Mouse (Mus musculus): ENCODE data around the gene Xirp2. TPM values are rescaled to one million over a fixed set of nuclear protein-coding genes. Genes with fewer than 3 reads are reported as not detected.

Gene Xirp2
- polyA plus RNA-seq, 1 experiment from 2014 or later, result not detected

DNA sequence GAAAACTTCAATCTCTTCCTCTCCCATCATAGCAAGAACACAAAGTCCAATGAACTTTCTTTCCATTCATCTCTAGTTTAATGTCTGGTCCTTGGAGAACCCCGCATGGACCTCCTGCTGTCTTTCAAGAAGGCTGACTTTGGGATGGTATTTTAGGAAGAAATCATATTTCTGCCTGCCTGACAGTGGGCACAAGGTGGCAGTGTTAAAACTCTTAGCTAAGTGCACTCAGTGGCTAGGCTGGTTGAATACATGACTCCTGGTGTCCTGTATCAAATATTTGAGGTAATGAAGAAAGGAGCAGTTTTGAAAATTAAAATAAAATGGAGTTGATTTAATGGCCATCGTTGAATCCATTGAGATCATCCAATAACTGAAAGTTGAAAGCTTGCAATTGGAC lies 89.5 kb downstream of the Xirp2 start:
- no peak overlapping the region for H3K27ac ChIP-seq (ENCODE audit: low read depth, low read length)
- no peak for ATAC-seq (ENCODE audit: low FRiP score)
- 93% methylated on average over 2 of the region's 2 CpGs for WGBS
- H3K27me3 ChIP-seq (ENCODE audit: control insufficient read depth, insufficient read depth, low read length), result no peaks in the 10 kb centered on the region
- no peak overlapping the region for H3K4me3 ChIP-seq (ENCODE audit: low read depth, low read length)
- no peaks in the 10 kb centered on the region for H3K9me3 ChIP-seq (ENCODE audit: control insufficient read depth, low read length)
- H3K4me2 ChIP-seq, result no peak overlapping the region
- no peak for DNase-seq (ENCODE audit: low spot score, missing footprints)
- H3K9ac ChIP-seq (ENCODE audit: low read length), result no peak overlapping the region
- no peaks in the 10 kb centered on the region for H3K4me1 ChIP-seq (ENCODE audit: control insufficient read depth, insufficient read depth, low read length)
- H3K36me3 ChIP-seq (ENCODE audit: control insufficient read depth, insufficient read depth, low read length), result no peaks in the 10 kb centered on the region

DNA sequence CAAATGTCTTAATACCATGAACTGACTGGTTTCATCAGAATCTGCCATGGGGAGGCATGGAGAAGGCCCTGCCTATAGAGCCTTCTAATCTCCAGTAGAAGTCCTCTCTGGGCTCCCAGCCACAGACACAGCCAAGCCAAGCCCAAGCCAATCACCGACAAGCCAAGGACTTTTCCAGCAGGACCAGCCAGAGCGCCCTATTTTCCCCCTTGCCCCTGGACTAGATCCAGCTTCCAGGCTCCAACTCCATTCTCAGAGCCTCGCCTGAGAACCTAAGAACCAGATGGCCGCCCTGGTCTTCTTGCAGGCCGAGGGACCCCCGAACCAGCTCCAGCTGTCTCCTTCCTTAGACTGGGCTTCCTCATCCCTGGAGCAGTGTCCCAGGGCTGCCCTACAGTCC lies 93.6 kb downstream of the Xirp2 start:
- DNase-seq (ENCODE audit: low spot score, missing footprints) (no peak), ATAC-seq (ENCODE audit: low FRiP score) (no peak)
- no peak overlapping the region for H3K4me2 ChIP-seq
- no peak overlapping the region for H3K9ac ChIP-seq (ENCODE audit: low read length)
- no peaks in the 10 kb centered on the region for H3K36me3 ChIP-seq (ENCODE audit: control insufficient read depth, insufficient read depth, low read length)
- WGBS, result 88% methylated on average over 6 of the region's 6 CpGs
- no peak overlapping the region for H3K27ac ChIP-seq (ENCODE audit: low read depth, low read length)
- no peaks in the 10 kb centered on the region for H3K9me3 ChIP-seq (ENCODE audit: control insufficient read depth, low read length)
- no peak overlapping the region for H3K4me3 ChIP-seq (ENCODE audit: low read depth, low read length)
- no peaks in the 10 kb centered on the region for H3K4me1 ChIP-seq (ENCODE audit: control insufficient read depth, insufficient read depth, low read length)
- H3K27me3 ChIP-seq (ENCODE audit: control insufficient read depth, insufficient read depth, low read length), result no peaks in the 10 kb centered on the region

- Histone ChIP-seq H3K27me3 (ENCODE audit: control insufficient read depth, insufficient read depth, low read length) (no peaks in the 10 kb centered on the region), H3K4me2 (no peak overlapping the region), H3K4me1 (ENCODE audit: control insufficient read depth, insufficient read depth, low read length) (no peaks in the 10 kb centered on the region), H3K36me3 (ENCODE audit: control insufficient read depth, insufficient read depth, low read length) (no peaks in the 10 kb centered on the region), H3K4me3 (ENCODE audit: low read depth, low read length) (no peak overlapping the region), H3K27ac (ENCODE audit: low read depth, low read length) (no peak overlapping the region), H3K9me3 (ENCODE audit: control insufficient read depth, low read length) (no peaks in the 10 kb centered on the region), H3K9ac (ENCODE audit: low read length) (no peak overlapping the region)
- ATAC-seq (ENCODE audit: low FRiP score), result no peak
- WGBS, result 75% methylated on average over 11 of the region's 11 CpGs
- no peak for DNase-seq (ENCODE audit: low spot score, missing footprints)
These were observed 96.3 kb downstream of the Xirp2 start for GRCm38 (mm10) chr2:67541957-67542696.

DNA sequence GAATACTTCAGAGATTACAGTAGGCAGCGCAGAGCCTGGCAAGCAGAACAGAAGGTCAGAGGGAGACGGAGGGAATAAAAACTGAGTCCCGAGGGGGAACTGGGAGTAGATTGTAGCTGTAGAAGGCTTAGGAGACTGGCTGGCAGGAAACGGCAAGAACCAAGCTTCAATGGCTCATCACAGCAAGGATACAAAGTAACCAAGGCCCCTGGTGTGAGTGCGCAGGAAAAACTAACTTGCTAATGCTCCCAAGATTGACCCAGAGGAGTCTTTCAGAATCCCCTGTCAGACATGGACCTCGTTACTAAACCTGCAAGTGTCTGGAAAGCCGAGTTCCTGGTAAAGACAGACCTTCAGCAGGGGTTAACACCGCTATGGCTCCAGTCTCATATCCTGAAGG lies 98.6 kb downstream of the Xirp2 start:
- no peaks in the 10 kb centered on the region for H3K36me3 ChIP-seq (ENCODE audit: control insufficient read depth, insufficient read depth, low read length)
- H3K4me3 ChIP-seq (ENCODE audit: low read depth, low read length), result no peak overlapping the region
- H3K9ac ChIP-seq (ENCODE audit: low read length), result no peak overlapping the region
- H3K27me3 ChIP-seq (ENCODE audit: control insufficient read depth, insufficient read depth, low read length), result no peaks in the 10 kb centered on the region
- no peaks in the 10 kb centered on the region for H3K9me3 ChIP-seq (ENCODE audit: control insufficient read depth, low read length)
- 63% methylated on average over 8 of the region's 8 CpGs for WGBS
- ATAC-seq (ENCODE audit: low FRiP score) (no peak), DNase-seq (ENCODE audit: low spot score, missing footprints) (no peak)
- no peak overlapping the region for H3K4me2 ChIP-seq
- no peaks in the 10 kb centered on the region for H3K4me1 ChIP-seq (ENCODE audit: control insufficient read depth, insufficient read depth, low read length)
- H3K27ac ChIP-seq (ENCODE audit: low read depth, low read length), result no peak overlapping the region

DNA sequence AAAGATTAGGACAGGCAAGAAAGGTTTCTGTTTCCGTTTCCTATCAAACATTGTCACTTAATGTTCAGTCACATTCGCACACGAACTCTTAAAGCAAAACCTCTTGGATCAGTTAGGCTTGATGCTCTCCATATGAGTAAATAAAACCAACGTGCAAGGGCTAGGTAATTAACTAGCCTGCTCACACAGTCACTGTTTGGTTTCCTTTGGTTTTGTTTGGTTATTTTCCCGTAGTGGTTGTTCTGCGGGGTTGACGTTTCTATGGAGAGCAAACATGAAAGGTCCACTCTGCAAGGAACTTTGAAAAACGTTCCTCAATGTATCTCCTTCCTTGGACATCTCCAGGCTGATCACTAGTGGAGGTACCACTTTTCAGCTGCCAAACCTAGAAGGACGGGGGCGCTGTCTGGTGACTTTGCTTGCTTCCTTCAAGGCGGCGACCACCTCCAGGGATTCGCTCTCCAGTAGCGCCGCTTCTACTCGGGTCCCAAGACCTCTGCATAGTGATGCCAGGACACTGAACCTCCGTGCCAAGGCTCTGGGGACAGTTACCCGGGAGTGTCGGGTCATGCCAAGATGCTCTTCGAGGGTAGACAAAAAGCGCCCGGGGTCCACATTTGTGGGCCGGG lies 119.2 kb downstream of the Xirp2 start:
- H3K9ac ChIP-seq (ENCODE audit: low read length), result peak overlapping the region; percentile 80
- H3K27ac ChIP-seq (ENCODE audit: low read depth, low read length), result peak overlapping the region; percentile 90
- 3% methylated on average over 23 of the region's 23 CpGs for WGBS
- H3K4me3 ChIP-seq (ENCODE audit: low read depth, low read length), result peak overlapping the region; percentile 71
- ATAC-seq (ENCODE audit: low FRiP score) (peak; percentile 85), DNase-seq (ENCODE audit: low spot score, missing footprints) (peak; percentile 93)
- no peaks in the 10 kb centered on the region for H3K9me3 ChIP-seq (ENCODE audit: control insufficient read depth, low read length)
- H3K4me1 ChIP-seq (ENCODE audit: control insufficient read depth, insufficient read depth, low read length), result peaks cover 6% of the 10 kb centered on the region
- peak overlapping the region; percentile 89 for H3K4me2 ChIP-seq
- no peaks in the 10 kb centered on the region for H3K27me3 ChIP-seq (ENCODE audit: control insufficient read depth, insufficient read depth, low read length)
- no peaks in the 10 kb centered on the region for H3K36me3 ChIP-seq (ENCODE audit: control insufficient read depth, insufficient read depth, low read length)

DNA sequence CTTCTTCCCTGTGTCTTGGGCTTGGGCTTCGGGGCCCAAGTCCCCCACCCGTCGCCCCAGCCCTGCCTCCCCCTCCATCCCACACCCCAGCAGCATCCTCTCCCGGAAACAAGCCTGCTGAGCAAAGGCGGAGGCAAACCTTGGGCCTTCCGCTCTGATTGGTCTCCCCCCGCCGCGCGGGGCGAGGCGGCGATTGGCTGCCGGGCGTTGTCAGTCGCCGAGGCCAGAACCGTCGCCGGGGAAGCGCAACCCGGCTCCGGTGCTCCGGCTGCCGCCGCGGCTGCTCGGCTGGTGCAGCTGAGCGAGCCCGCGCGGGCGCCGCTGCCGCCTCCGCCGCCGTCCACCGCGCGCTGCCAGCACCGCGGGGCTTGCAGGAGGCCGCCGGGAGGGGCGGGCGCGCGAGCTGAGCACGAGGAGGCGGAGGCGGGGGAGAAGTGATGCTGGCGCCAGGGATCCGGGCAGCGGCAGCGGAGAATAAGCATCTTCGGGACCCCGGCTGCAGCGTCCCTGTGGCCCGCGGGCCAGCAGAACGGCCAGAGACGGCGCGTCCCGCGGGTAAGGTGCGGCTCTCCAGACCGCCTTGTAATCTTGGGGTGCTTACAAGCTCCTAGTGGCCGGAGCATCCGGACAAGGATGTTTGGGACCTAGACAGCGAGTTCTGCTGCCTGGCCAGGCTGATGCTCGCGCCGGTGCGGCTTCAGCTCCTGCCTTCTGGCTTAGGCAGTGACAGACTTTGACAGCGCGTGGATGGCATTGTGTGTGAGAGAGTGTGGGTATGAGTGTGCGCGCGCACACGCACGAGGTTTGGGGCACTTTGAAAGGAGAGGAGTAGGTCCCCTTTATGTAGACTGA lies 119.9 kb downstream of the Xirp2 start, which contains the start of gene B3galt1:
Gene B3galt1 (plus strand): TSS at position 392 of the 852 bp plus-strand sequence.
- H3K4me1 ChIP-seq (ENCODE audit: control insufficient read depth, insufficient read depth, low read length), result peaks cover 6% of the 10 kb centered on the region
- under 1% methylated on average over 83 of the region's 83 CpGs for WGBS
- H3K9ac ChIP-seq (ENCODE audit: low read length), result peak within 1 kb of the TSS; percentile 80
- no peaks in the 10 kb centered on the region for H3K9me3 ChIP-seq (ENCODE audit: control insufficient read depth, low read length)
- no peaks in the 10 kb centered on the region for H3K36me3 ChIP-seq (ENCODE audit: control insufficient read depth, insufficient read depth, low read length)
- peak; percentile 98 for DNase-seq (ENCODE audit: low spot score, missing footprints)
- peak within 1 kb of the TSS; percentile 90 for H3K27ac ChIP-seq (ENCODE audit: low read depth, low read length)
- H3K27me3 ChIP-seq (ENCODE audit: control insufficient read depth, insufficient read depth, low read length), result no peaks in the 10 kb centered on the region
- H3K4me3 ChIP-seq (ENCODE audit: low read depth, low read length), result peak within 1 kb of the TSS; percentile 71
- H3K4me2 ChIP-seq, result peak within 1 kb of the TSS; percentile 89
- peak; percentile 98 for ATAC-seq (ENCODE audit: low FRiP score)

- H3K9ac ChIP-seq (ENCODE audit: low read length), result peak overlapping the region; percentile 80
- no peaks in the 10 kb centered on the region for H3K36me3 ChIP-seq (ENCODE audit: control insufficient read depth, insufficient read depth, low read length)
- H3K27me3 ChIP-seq (ENCODE audit: control insufficient read depth, insufficient read depth, low read length), result no peaks in the 10 kb centered on the region
- 2% methylated on average over 12 of the region's 12 CpGs for WGBS
- ATAC-seq (ENCODE audit: low FRiP score) (no peak), DNase-seq (ENCODE audit: low spot score, missing footprints) (peak; percentile 93)
- H3K9me3 ChIP-seq (ENCODE audit: control insufficient read depth, low read length), result no peaks in the 10 kb centered on the region
- peaks cover 6% of the 10 kb centered on the region for H3K4me1 ChIP-seq (ENCODE audit: control insufficient read depth, insufficient read depth, low read length)
- H3K4me2 ChIP-seq, result peak overlapping the region; percentile 89
- peak overlapping the region; percentile 71 for H3K4me3 ChIP-seq (ENCODE audit: low read depth, low read length)
- H3K27ac ChIP-seq (ENCODE audit: low read depth, low read length), result no peak overlapping the region; the same call in 1 of the 2 replicates
These were observed 120.8 kb downstream of the Xirp2 start for GRCm38 (mm10) chr2:67566566-67566965.

DNA sequence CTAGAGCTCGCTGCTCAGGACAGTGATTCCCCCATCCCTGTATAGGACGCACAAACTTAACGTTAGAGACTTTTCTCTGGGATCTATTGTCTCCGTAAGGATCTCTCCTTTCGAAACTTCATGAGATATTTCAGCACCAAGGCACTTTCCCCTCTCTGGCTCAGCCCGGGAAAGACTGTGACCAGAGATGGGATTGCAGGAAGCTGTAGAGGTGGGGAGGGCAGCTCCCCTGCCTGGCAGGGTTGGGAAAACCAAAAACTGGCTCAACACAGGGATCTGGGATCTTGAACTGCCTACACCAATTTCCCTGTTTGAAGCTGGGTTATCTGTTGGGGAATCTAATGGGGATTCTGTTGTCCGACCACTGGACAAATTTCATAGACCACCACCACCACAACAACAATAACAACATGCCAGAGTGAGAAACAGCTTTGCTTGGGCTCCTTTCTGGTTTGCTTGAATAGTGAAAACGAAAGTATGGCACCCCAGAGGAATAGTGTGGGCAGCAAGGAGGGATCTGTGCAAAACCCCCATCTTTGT lies 121.4 kb downstream of the Xirp2 start:
- Histone ChIP-seq H3K36me3 (ENCODE audit: control insufficient read depth, insufficient read depth, low read length) (no peaks in the 10 kb centered on the region), H3K4me3 (ENCODE audit: low read depth, low read length) (peak overlapping the region; percentile 71), H3K27ac (ENCODE audit: low read depth, low read length) (no peak overlapping the region), H3K4me1 (ENCODE audit: control insufficient read depth, insufficient read depth, low read length) (peaks cover 6% of the 10 kb centered on the region), H3K9ac (ENCODE audit: low read length) (peak overlapping the region; percentile 80), H3K27me3 (ENCODE audit: control insufficient read depth, insufficient read depth, low read length) (no peaks in the 10 kb centered on the region), H3K4me2 (peak overlapping the region; percentile 89), H3K9me3 (ENCODE audit: control insufficient read depth, low read length) (no peaks in the 10 kb centered on the region)
- DNase-seq (ENCODE audit: low spot score, missing footprints) (peak; percentile 88), ATAC-seq (ENCODE audit: low FRiP score) (no peak)
- 14% methylated on average over 8 of the region's 8 CpGs for whole genome bisulfite sequencing
